ENCODE assay signal across 8 mouse cellular contexts in genomic region chr8:66450691-66451090, GRCm38 (mm10). TPM values are rescaled to one million over a fixed set of nuclear protein-coding genes. Genes with fewer than 3 reads are reported as not detected.
A peak's percentile ranks its signal among the peaks of the same experiment; 100 is the strongest.
DNase-seq lines count a peak whose midpoint lies in the region; ATAC-seq and TF ChIP-seq lines count a peak whose summit lies in the region.

No protein-coding gene starts in this region.

- H3K4me2 ChIP-seq in forebrain, postnatal 0 days (ENCODE audit: low read depth), result no peak overlapping the region
- H3K4me2 ChIP-seq in forebrain, embryonic 12.5 days, result no peak overlapping the region
- H3K4me2 ChIP-seq in midbrain, embryonic 12.5 days (replicated peaks), result no peak overlapping the region
- no peak overlapping the region for H3K4me2 ChIP-seq in midbrain, embryonic 13.5 days (replicated peaks)

- no peaks in the 10 kb centered on the region for H3K36me3 ChIP-seq in forebrain, postnatal 0 days (ENCODE audit: insufficient read depth)
- no peaks in the 10 kb centered on the region for H3K36me3 ChIP-seq in forebrain, embryonic 12.5 days (replicated peaks)
- no peaks in the 10 kb centered on the region for H3K36me3 ChIP-seq in midbrain, embryonic 12.5 days
- H3K36me3 ChIP-seq in midbrain, embryonic 13.5 days, result no peaks in the 10 kb centered on the region

- H3K4me3 ChIP-seq in forebrain, postnatal 0 days (ENCODE audit: low read depth, low read length), result no peak overlapping the region
- H3K4me3 ChIP-seq in forebrain, embryonic 12.5 days (replicated peaks), result no peak overlapping the region
- no peak overlapping the region for H3K4me3 ChIP-seq in midbrain, embryonic 12.5 days
- H3K4me3 ChIP-seq in midbrain, embryonic 13.5 days (replicated peaks), result no peak overlapping the region

- TF ChIP-seq POLR2A in brain, embryonic 14.5 days (IDR thresholded peaks at IDR 0.05; ENCODE audit: borderline replicate concordance, extremely low read depth, insufficient read depth, insufficient read length, poor library complexity, severe bottlenecking), result no peak

- peak; percentile 42; the same call in 1 of the 2 replicates for ATAC-seq in forebrain, postnatal 0 days
- no peak for ATAC-seq in forebrain, embryonic 12.5 days (ENCODE audit: low FRiP score)
- peak; percentile 34; the same call in 1 of the 2 replicates for ATAC-seq in midbrain, embryonic 12.5 days (ENCODE audit: low FRiP score, low read depth)
- no peak for ATAC-seq in midbrain, embryonic 13.5 days

- no peaks in the 10 kb centered on the region for H3K4me1 ChIP-seq in forebrain, postnatal 0 days (ENCODE audit: insufficient read depth)
- no peaks in the 10 kb centered on the region for H3K4me1 ChIP-seq in forebrain, embryonic 12.5 days
- no peaks in the 10 kb centered on the region for H3K4me1 ChIP-seq in midbrain, embryonic 12.5 days
- H3K4me1 ChIP-seq in midbrain, embryonic 13.5 days (replicated peaks), result no peaks in the 10 kb centered on the region

- peak; percentile 76 for TF ChIP-seq CTCF in forebrain, postnatal 0 days (IDR thresholded peaks at IDR 0.05; ENCODE audit: low read depth)
- TF ChIP-seq CTCF in brain, embryonic 14.5 days (IDR thresholded peaks at IDR 0.05; ENCODE audit: borderline replicate concordance, extremely low read depth, insufficient read depth, insufficient read length), result peak; percentile 60; the same call in 1 of the 2 replicates

- WGBS in forebrain, postnatal 0 days, result 20% methylated on average over 5 of the region's 5 CpGs
- WGBS in forebrain, embryonic 12.5 days, result 29% methylated on average over 5 of the region's 5 CpGs
- 30% methylated on average over 5 of the region's 5 CpGs for WGBS in midbrain, embryonic 12.5 days
- WGBS in midbrain, embryonic 13.5 days, result 23% methylated on average over 5 of the region's 5 CpGs

- intact Hi-C loops in left cerebral cortex, postnatal 4 days (cut with DNase I), result loop anchor here (5.0 kb wide), 1 partner anchor 957 kb away; no protein-coding TSS in a partner anchor

- no peak overlapping the region for H3K27ac ChIP-seq in forebrain, postnatal 0 days (ENCODE audit: low read depth, low read length)
- no peak overlapping the region for H3K27ac ChIP-seq in forebrain, embryonic 12.5 days
- H3K27ac ChIP-seq in midbrain, embryonic 12.5 days (replicated peaks), result no peak overlapping the region
- H3K27ac ChIP-seq in midbrain, embryonic 13.5 days, result no peak overlapping the region

- H3K9me3 ChIP-seq in forebrain, postnatal 0 days (ENCODE audit: low read length), result no peaks in the 10 kb centered on the region
- no peaks in the 10 kb centered on the region for H3K9me3 ChIP-seq in forebrain, embryonic 12.5 days
- H3K9me3 ChIP-seq in midbrain, embryonic 12.5 days, result no peaks in the 10 kb centered on the region
- H3K9me3 ChIP-seq in midbrain, embryonic 13.5 days, result no peaks in the 10 kb centered on the region

- H3K27me3 ChIP-seq in forebrain, postnatal 0 days (ENCODE audit: insufficient read depth, low read length), result no peaks in the 10 kb centered on the region
- no peaks in the 10 kb centered on the region for H3K27me3 ChIP-seq in forebrain, embryonic 12.5 days
- H3K27me3 ChIP-seq in midbrain, embryonic 12.5 days, result no peaks in the 10 kb centered on the region
- no peaks in the 10 kb centered on the region for H3K27me3 ChIP-seq in midbrain, embryonic 13.5 days

- H3K9ac ChIP-seq in forebrain, postnatal 0 days, result no peak overlapping the region
- no peak overlapping the region for H3K9ac ChIP-seq in forebrain, embryonic 12.5 days
- no peak overlapping the region for H3K9ac ChIP-seq in midbrain, embryonic 12.5 days (replicated peaks)
- H3K9ac ChIP-seq in midbrain, embryonic 13.5 days (replicated peaks), result no peak overlapping the region

- DNase-seq in forebrain, postnatal 0 days, result peak; percentile 36
- DNase-seq in brain, embryonic 14.5 days (ENCODE audit: low read depth), result peak; percentile 25
- peak; percentile 33 to 67 for DNase-seq in frontal cortex, postnatal 36 days (ENCODE audit: low spot score in 2 of 2)
- DNase-seq in left cerebral cortex, postnatal 4 days, result peak; percentile 21
- peak; percentile 9 for DNase-seq in thymus, postnatal 25 days

RNA-seq across cellular contexts. Expression of gene Tma16, which starts 35.6 kb away (rescaled TPM):
- total RNA-seq in forebrain, postnatal 0 days (2014; rRNA removed), result 19.1 and 22.1 TPM in 2 replicates
- polyA plus RNA-seq in forebrain, postnatal 0 days (2015; fragmentation: Nextera tagmentation; extraction: Ambion mirVana), result 11.2 and 12.7 TPM in 2 replicates
- 14.3 and 15.5 TPM in 2 replicates for polyA plus RNA-seq in forebrain, embryonic 12.5 days (2016; fragmentation: Nextera tagmentation; extraction: Ambion mirVana)
- polyA plus RNA-seq in midbrain, embryonic 12.5 days (2016; fragmentation: Nextera tagmentation; extraction: Ambion mirVana), result 14.2 and 15.8 TPM in 2 replicates
- polyA plus RNA-seq in midbrain, embryonic 13.5 days (2015; fragmentation: Nextera tagmentation; extraction: Ambion mirVana), result 11.0 and 11.8 TPM in 2 replicates
- 9.0 and 11.6 TPM in 2 replicates for polyA plus RNA-seq in brain, embryonic 14.5 days (2012; rRNA removed)
- 10 to 100 TPM; 17.1 to 17.2 TPM for total RNA-seq in left cerebral cortex, postnatal 4 days (2021)

Comparison
In these comparisons a context has a peak if more than half of its experiments do, and no peak if none do; other contexts are left out.
1. ATAC-seq: peak in forebrain, postnatal 0 days (single experiment) and midbrain, embryonic 12.5 days (single experiment); none in forebrain, embryonic 12.5 days (single experiment) and midbrain, embryonic 13.5 days (single experiment).
2. Peak in every context shown above with its lines, with median percentiles within 50 percentile points of each other: DNase-seq.